Mouse (Mus musculus): Measurements from ENCODE around the gene Mrpl18. TPM values are rescaled to one million over a fixed set of nuclear protein-coding genes. Genes with fewer than 3 reads are reported as not detected.
"Not testable (repeated sequence)": the region's sequence is repeated elsewhere in the genome, so short reads cannot be mapped to it uniquely, and the experiment has no call there.

Mrpl18 gene
- polyA plus RNA-seq (2014; fragmentation: Nextera tagmentation; extraction: Ambion mirVana): 128 and 133 TPM in 2 replicates

GRCm38 (mm10) chr17:12915881-12916583 lies at the start of gene Mrpl18:
Gene Mrpl18 (minus strand): TSS chr17:12916345.
- H3K27ac ChIP-seq (ENCODE audit: low read depth, low read length): peak within 1 kb of the TSS; percentile 88
- peak within 1 kb of the TSS; percentile 96 for H3K9ac ChIP-seq (replicated peaks; ENCODE audit: low read depth, low read length)
- WGBS: under 1% methylated on average over 56 of the region's 56 CpGs
- no peaks in the 10 kb centered on the region for H3K9me3 ChIP-seq (ENCODE audit: control insufficient read depth, low read length)
- peak; percentile 99 for ATAC-seq (ENCODE audit: low read depth)
- H3K36me3 ChIP-seq (ENCODE audit: control insufficient read depth, insufficient read depth, low read length): peaks cover 40% of the 10 kb centered on the region
- peak within 1 kb of the TSS; percentile 85 for H3K4me2 ChIP-seq (ENCODE audit: low read depth, low read length)
- H3K4me3 ChIP-seq (ENCODE audit: low read depth, low read length): peak within 1 kb of the TSS; percentile 95
- H3K27me3 ChIP-seq (ENCODE audit: control insufficient read depth, insufficient read depth, low read length): no peaks in the 10 kb centered on the region
- H3K4me1 ChIP-seq (ENCODE audit: control insufficient read depth, insufficient read depth, low read length): peaks cover 12% of the 10 kb centered on the region; the same call in 1 of the 2 replicates

GRCm38 (mm10) chr17:12963476-12963875 lies 47.3 kb upstream of the Mrpl18 start:
- WGBS: 86% methylated on average over 3 of the region's 3 CpGs
- peaks cover 10% of the 10 kb centered on the region for H3K4me1 ChIP-seq (ENCODE audit: control insufficient read depth, insufficient read depth, low read length)
- H3K36me3 ChIP-seq (ENCODE audit: control insufficient read depth, insufficient read depth, low read length): peaks cover 14% of the 10 kb centered on the region; the same call in 1 of the 2 replicates
- H3K4me2 ChIP-seq (ENCODE audit: low read depth, low read length): no peak overlapping the region
- no peak overlapping the region for H3K9ac ChIP-seq (replicated peaks; ENCODE audit: low read depth, low read length)
- no peak for ATAC-seq (ENCODE audit: low read depth)
- H3K27me3 ChIP-seq (ENCODE audit: control insufficient read depth, insufficient read depth, low read length): no peaks in the 10 kb centered on the region
- H3K27ac ChIP-seq (ENCODE audit: low read depth, low read length): no peak overlapping the region
- no peak overlapping the region for H3K4me3 ChIP-seq (ENCODE audit: low read depth, low read length)
- H3K9me3 ChIP-seq (ENCODE audit: control insufficient read depth, low read length): no peaks in the 10 kb centered on the region

- Histone ChIP-seq H3K27me3 (ENCODE audit: control insufficient read depth, insufficient read depth, low read length) (no peaks in the 10 kb centered on the region), H3K4me3 (ENCODE audit: low read depth, low read length) (peak within 1 kb of the TSS; percentile 53), H3K9ac (replicated peaks; ENCODE audit: low read depth, low read length) (peak within 1 kb of the TSS; percentile 44), H3K4me2 (ENCODE audit: low read depth, low read length) (peak within 1 kb of the TSS; percentile 67), H3K36me3 (ENCODE audit: control insufficient read depth, insufficient read depth, low read length) (peaks cover 12% of the 10 kb centered on the region), H3K9me3 (ENCODE audit: control insufficient read depth, low read length) (no peaks in the 10 kb centered on the region), H3K4me1 (ENCODE audit: control insufficient read depth, insufficient read depth, low read length) (peaks cover 10% of the 10 kb centered on the region), H3K27ac (ENCODE audit: low read depth, low read length) (peak within 1 kb of the TSS; percentile 86)
- under 1% methylated on average over 42 of the region's 42 CpGs for WGBS
- peak; percentile 99 for ATAC-seq (ENCODE audit: low read depth)
Observed at GRCm38 (mm10) chr17:12960331-12960873, 44.3 kb upstream of the Mrpl18 start, which contains the start of gene Acat2. Gene Acat2 (minus strand): TSS chr17:12960747.

- not testable (repeated sequence) for H3K9ac ChIP-seq (replicated peaks; ENCODE audit: low read depth, low read length); H3K9me3 ChIP-seq (ENCODE audit: control insufficient read depth, low read length); H3K27me3 ChIP-seq (ENCODE audit: control insufficient read depth, insufficient read depth, low read length); H3K4me3 ChIP-seq (ENCODE audit: low read depth, low read length); H3K27ac ChIP-seq (ENCODE audit: low read depth, low read length); ATAC-seq (ENCODE audit: low read depth)
- WGBS: 30% methylated on average over 1 of the region's 2 CpGs
- Histone ChIP-seq H3K4me2 (ENCODE audit: low read depth, low read length) (peak overlapping the region; percentile 37; the same call in 1 of the 2 replicates), H3K4me1 (ENCODE audit: control insufficient read depth, insufficient read depth, low read length) (peaks cover 10% of the 10 kb centered on the region), H3K36me3 (ENCODE audit: control insufficient read depth, insufficient read depth, low read length) (peaks cover 12% of the 10 kb centered on the region)
Observed at GRCm38 (mm10) chr17:12959377-12959776, 43.2 kb upstream of the Mrpl18 start.

GRCm38 (mm10) chr17:12956664-12957063 lies 40.5 kb upstream of the Mrpl18 start:
- Histone ChIP-seq H3K36me3 (ENCODE audit: control insufficient read depth, insufficient read depth, low read length) (peaks cover 21% of the 10 kb centered on the region), H3K4me3 (ENCODE audit: low read depth, low read length) (no peak overlapping the region), H3K4me1 (ENCODE audit: control insufficient read depth, insufficient read depth, low read length) (peaks cover 10% of the 10 kb centered on the region), H3K9ac (replicated peaks; ENCODE audit: low read depth, low read length) (no peak overlapping the region), H3K27me3 (ENCODE audit: control insufficient read depth, insufficient read depth, low read length) (no peaks in the 10 kb centered on the region), H3K4me2 (ENCODE audit: low read depth, low read length) (no peak overlapping the region), H3K27ac (ENCODE audit: low read depth, low read length) (no peak overlapping the region), H3K9me3 (ENCODE audit: control insufficient read depth, low read length) (no peaks in the 10 kb centered on the region)
- no peak for ATAC-seq (ENCODE audit: low read depth)
- 94% methylated on average over 8 of the region's 8 CpGs for WGBS

GRCm38 (mm10) chr17:12949669-12950068 lies 33.5 kb upstream of the Mrpl18 start:
- no peak for ATAC-seq (ENCODE audit: low read depth)
- Histone ChIP-seq H3K36me3 (ENCODE audit: control insufficient read depth, insufficient read depth, low read length) (peaks cover 52% of the 10 kb centered on the region), H3K9me3 (ENCODE audit: control insufficient read depth, low read length) (no peaks in the 10 kb centered on the region), H3K9ac (replicated peaks; ENCODE audit: low read depth, low read length) (no peak overlapping the region), H3K27ac (ENCODE audit: low read depth, low read length) (no peak overlapping the region), H3K4me1 (ENCODE audit: control insufficient read depth, insufficient read depth, low read length) (no peaks in the 10 kb centered on the region), H3K27me3 (ENCODE audit: control insufficient read depth, insufficient read depth, low read length) (no peaks in the 10 kb centered on the region), H3K4me3 (ENCODE audit: low read depth, low read length) (no peak overlapping the region), H3K4me2 (ENCODE audit: low read depth, low read length) (no peak overlapping the region)
- WGBS: 95% methylated on average over 5 of the region's 5 CpGs

- no peaks in the 10 kb centered on the region for H3K27me3 ChIP-seq (ENCODE audit: control insufficient read depth, insufficient read depth, low read length)
- no peak overlapping the region for H3K27ac ChIP-seq (ENCODE audit: low read depth, low read length)
- no peaks in the 10 kb centered on the region for H3K9me3 ChIP-seq (ENCODE audit: control insufficient read depth, low read length)
- no peak overlapping the region for H3K4me3 ChIP-seq (ENCODE audit: low read depth, low read length)
- 0 out of 2 replicates have a peak, but pooled peaks cover 4% of the 10 kb centered on the region for H3K4me1 ChIP-seq (ENCODE audit: control insufficient read depth, insufficient read depth, low read length)
- no peak for ATAC-seq (ENCODE audit: low read depth)
- no peak overlapping the region for H3K4me2 ChIP-seq (ENCODE audit: low read depth, low read length)
- peaks cover 31% of the 10 kb centered on the region for H3K36me3 ChIP-seq (ENCODE audit: control insufficient read depth, insufficient read depth, low read length)
- WGBS: 90% methylated on average over 6 of the region's 6 CpGs
- no peak overlapping the region for H3K9ac ChIP-seq (replicated peaks; ENCODE audit: low read depth, low read length)
Observed at GRCm38 (mm10) chr17:12942459-12943162, 26.5 kb upstream of the Mrpl18 start.

GRCm38 (mm10) chr17:12941543-12942260 lies 25.6 kb upstream of the Mrpl18 start:
- H3K4me2 ChIP-seq (ENCODE audit: low read depth, low read length): no peak overlapping the region
- 81% methylated on average over 8 of the region's 8 CpGs for WGBS
- no peak for ATAC-seq (ENCODE audit: low read depth)
- no peaks in the 10 kb centered on the region for H3K9me3 ChIP-seq (ENCODE audit: control insufficient read depth, low read length)
- 0 out of 2 replicates have a peak, but pooled peaks cover 4% of the 10 kb centered on the region for H3K4me1 ChIP-seq (ENCODE audit: control insufficient read depth, insufficient read depth, low read length)
- H3K27ac ChIP-seq (ENCODE audit: low read depth, low read length): no peak overlapping the region
- no peak overlapping the region for H3K9ac ChIP-seq (replicated peaks; ENCODE audit: low read depth, low read length)
- no peaks in the 10 kb centered on the region for H3K27me3 ChIP-seq (ENCODE audit: control insufficient read depth, insufficient read depth, low read length)
- H3K36me3 ChIP-seq (ENCODE audit: control insufficient read depth, insufficient read depth, low read length): peaks cover 30% of the 10 kb centered on the region
- H3K4me3 ChIP-seq (ENCODE audit: low read depth, low read length): no peak overlapping the region

Data from neural tube, embryonic 14.5 days (tissue).